Mouse (Mus musculus): ENCODE measurements around the gene Btbd11. TPM values are rescaled to one million over a fixed set of nuclear protein-coding genes. Genes with fewer than 3 reads are reported as not detected.

Gene Btbd11
- polyA plus RNA-seq, 1 experiment from 2014 or later: 1.2 TPM

DNA sequence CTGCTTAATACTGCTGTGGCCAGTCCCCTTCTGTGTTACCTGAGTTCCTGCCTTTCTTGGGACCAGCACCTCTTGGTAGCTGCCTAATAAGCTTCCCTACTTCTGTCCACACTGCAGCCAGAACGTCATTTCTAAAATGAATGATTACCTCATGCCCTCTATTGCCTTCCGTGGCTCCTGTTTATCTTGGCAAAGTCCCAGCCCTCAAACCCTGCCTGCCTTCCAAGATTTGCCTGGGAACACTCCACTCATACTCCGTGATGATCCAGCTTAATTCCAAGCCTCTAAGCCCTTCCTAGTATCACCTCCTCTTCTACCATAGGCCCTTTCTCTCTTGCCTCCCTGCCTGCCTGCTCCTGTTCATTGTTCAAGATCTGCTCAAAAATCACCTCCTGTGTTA lies 94.5 kb downstream of the Btbd11 start:
- Histone ChIP-seq H3K27ac (ENCODE audit: poor library complexity, severe bottlenecking) (no peak overlapping the region), H3K9me3 (replicated peaks) (no peaks in the 10 kb centered on the region), H3K9ac (no peak overlapping the region), H3K4me1 (replicated peaks) (peaks cover 25% of the 10 kb centered on the region), H3K4me3 (no peak overlapping the region), H3K27me3 (replicated peaks) (no peaks in the 10 kb centered on the region), H3K36me3 (no peaks in the 10 kb centered on the region), H3K4me2 (no peak overlapping the region)
- no peak for ATAC-seq (ENCODE audit: insufficient number of reproducible peaks, low FRiP score)
- 10% methylated on average over 3 of the region's 3 CpGs for WGBS

DNA sequence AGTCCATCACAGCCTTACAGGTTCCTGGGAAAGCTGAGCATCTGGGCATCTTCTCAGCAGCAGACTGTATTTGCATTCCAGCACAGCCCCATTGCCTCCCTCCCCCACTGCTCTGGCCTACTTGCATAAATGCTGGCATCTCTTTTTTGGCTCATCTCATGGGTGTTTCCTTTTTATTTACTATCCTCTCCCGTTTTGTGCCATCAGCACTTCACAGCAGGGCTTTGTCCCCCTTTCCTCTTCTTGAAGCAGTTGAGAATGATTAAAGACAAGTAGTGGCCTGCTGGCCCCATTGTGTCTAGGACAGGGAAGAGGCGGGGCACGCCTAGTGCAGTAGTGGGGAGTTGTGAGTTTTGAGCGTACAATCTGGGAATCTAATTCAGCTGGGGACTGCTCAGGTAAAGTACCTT lies 95.5 kb downstream of the Btbd11 start:
- Histone ChIP-seq H3K27ac (ENCODE audit: poor library complexity, severe bottlenecking) (no peak overlapping the region), H3K4me1 (replicated peaks) (peaks cover 25% of the 10 kb centered on the region), H3K4me3 (no peak overlapping the region), H3K4me2 (no peak overlapping the region), H3K9ac (no peak overlapping the region), H3K36me3 (no peaks in the 10 kb centered on the region), H3K27me3 (replicated peaks) (no peaks in the 10 kb centered on the region), H3K9me3 (replicated peaks) (no peaks in the 10 kb centered on the region)
- WGBS: 47% methylated on average over 4 of the region's 4 CpGs
- ATAC-seq (ENCODE audit: insufficient number of reproducible peaks, low FRiP score): no peak

- Histone ChIP-seq H3K9me3 (replicated peaks) (no peaks in the 10 kb centered on the region), H3K27ac (ENCODE audit: poor library complexity, severe bottlenecking) (no peak overlapping the region), H3K27me3 (replicated peaks) (no peaks in the 10 kb centered on the region), H3K4me3 (no peak overlapping the region), H3K36me3 (no peaks in the 10 kb centered on the region), H3K9ac (no peak overlapping the region), H3K4me1 (replicated peaks) (peaks cover 25% of the 10 kb centered on the region), H3K4me2 (no peak overlapping the region)
- no peak for ATAC-seq (ENCODE audit: insufficient number of reproducible peaks, low FRiP score)
- WGBS: 27% methylated on average over 6 of the region's 6 CpGs
These were observed 95.9 kb downstream of the Btbd11 start for GRCm38 (mm10) chr10:85482480-85482879.

DNA sequence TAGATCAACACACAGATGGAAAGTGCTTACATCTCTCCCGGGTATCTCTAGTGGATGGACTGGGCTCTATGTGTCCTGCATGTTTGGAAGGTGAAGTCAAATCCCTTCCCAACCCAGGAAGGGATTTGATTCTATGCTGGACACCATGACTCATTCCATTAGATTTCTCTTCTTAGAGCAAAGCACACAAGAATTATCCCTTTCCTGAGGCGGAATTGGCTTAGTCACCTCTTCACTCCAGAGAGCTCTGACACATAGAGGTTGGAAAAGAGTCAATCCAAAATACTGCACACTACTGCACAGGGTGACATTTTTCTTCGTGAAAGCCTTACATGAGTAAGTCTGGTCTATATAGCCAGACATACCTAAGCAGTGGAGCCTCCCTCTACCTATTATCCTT lies 99.8 kb downstream of the Btbd11 start:
- Histone ChIP-seq H3K27me3 (replicated peaks) (no peaks in the 10 kb centered on the region), H3K4me1 (replicated peaks) (peaks cover 11% of the 10 kb centered on the region), H3K27ac (ENCODE audit: poor library complexity, severe bottlenecking) (no peak overlapping the region), H3K9ac (no peak overlapping the region), H3K4me2 (no peak overlapping the region), H3K36me3 (no peaks in the 10 kb centered on the region), H3K4me3 (no peak overlapping the region), H3K9me3 (replicated peaks) (no peaks in the 10 kb centered on the region)
- ATAC-seq (ENCODE audit: insufficient number of reproducible peaks, low FRiP score): no peak
- 74% methylated on average over 3 of the region's 3 CpGs for WGBS

GRCm38 (mm10) chr10:85492583-85492982 lies 106.0 kb downstream of the Btbd11 start:
- no peak for ATAC-seq (ENCODE audit: insufficient number of reproducible peaks, low FRiP score)
- no peaks in the 10 kb centered on the region for H3K36me3 ChIP-seq

GRCm38 (mm10) chr10:85496358-85496757 lies 109.7 kb downstream of the Btbd11 start:
- Histone ChIP-seq H3K4me3 (no peak overlapping the region), H3K27me3 (replicated peaks) (no peaks in the 10 kb centered on the region), H3K9ac (no peak overlapping the region), H3K9me3 (replicated peaks) (no peaks in the 10 kb centered on the region), H3K4me1 (replicated peaks) (no peaks in the 10 kb centered on the region; the same call in 1 of the 2 replicates), H3K4me2 (no peak overlapping the region), H3K36me3 (no peaks in the 10 kb centered on the region), H3K27ac (ENCODE audit: poor library complexity, severe bottlenecking) (no peak overlapping the region)
- no peak for ATAC-seq (ENCODE audit: insufficient number of reproducible peaks, low FRiP score)
- 87% methylated on average over 8 of the region's 8 CpGs for WGBS

More at GRCm38 (mm10) chr10:85492583-85492982, 106.0 kb downstream of the Btbd11 start:
- Histone ChIP-seq H3K9ac (no peak overlapping the region), H3K27me3 (replicated peaks) (no peaks in the 10 kb centered on the region), H3K4me2 (no peak overlapping the region), H3K4me3 (no peak overlapping the region), H3K27ac (ENCODE audit: poor library complexity, severe bottlenecking) (no peak overlapping the region), H3K9me3 (replicated peaks) (no peaks in the 10 kb centered on the region), H3K4me1 (replicated peaks) (no peaks in the 10 kb centered on the region; the same call in 1 of the 2 replicates)
- WGBS: 85% methylated on average over 2 of the region's 2 CpGs

GRCm38 (mm10) chr10:85496981-85497380 lies 110.4 kb downstream of the Btbd11 start:
- H3K4me3 ChIP-seq: no peak overlapping the region
- no peaks in the 10 kb centered on the region for H3K36me3 ChIP-seq
- 73% methylated on average over 2 of the region's 2 CpGs for WGBS
- no peaks in the 10 kb centered on the region for H3K27me3 ChIP-seq (replicated peaks)
- H3K9ac ChIP-seq: no peak overlapping the region
- H3K4me1 ChIP-seq (replicated peaks): no peaks in the 10 kb centered on the region; the same call in 1 of the 2 replicates
- H3K9me3 ChIP-seq (replicated peaks): no peaks in the 10 kb centered on the region
- H3K27ac ChIP-seq (ENCODE audit: poor library complexity, severe bottlenecking): no peak overlapping the region
- no peak overlapping the region for H3K4me2 ChIP-seq
- ATAC-seq (ENCODE audit: insufficient number of reproducible peaks, low FRiP score): no peak

GRCm38 (mm10) chr10:85497931-85498330 lies 111.3 kb downstream of the Btbd11 start:
- Histone ChIP-seq H3K4me3 (no peak overlapping the region), H3K27me3 (replicated peaks) (no peaks in the 10 kb centered on the region), H3K4me1 (replicated peaks) (no peaks in the 10 kb centered on the region; the same call in 1 of the 2 replicates), H3K9me3 (replicated peaks) (no peaks in the 10 kb centered on the region), H3K27ac (ENCODE audit: poor library complexity, severe bottlenecking) (no peak overlapping the region), H3K36me3 (no peaks in the 10 kb centered on the region), H3K4me2 (no peak overlapping the region), H3K9ac (no peak overlapping the region)
- no peak for ATAC-seq (ENCODE audit: insufficient number of reproducible peaks, low FRiP score)
- 85% methylated on average over 5 of the region's 5 CpGs for WGBS

DNA sequence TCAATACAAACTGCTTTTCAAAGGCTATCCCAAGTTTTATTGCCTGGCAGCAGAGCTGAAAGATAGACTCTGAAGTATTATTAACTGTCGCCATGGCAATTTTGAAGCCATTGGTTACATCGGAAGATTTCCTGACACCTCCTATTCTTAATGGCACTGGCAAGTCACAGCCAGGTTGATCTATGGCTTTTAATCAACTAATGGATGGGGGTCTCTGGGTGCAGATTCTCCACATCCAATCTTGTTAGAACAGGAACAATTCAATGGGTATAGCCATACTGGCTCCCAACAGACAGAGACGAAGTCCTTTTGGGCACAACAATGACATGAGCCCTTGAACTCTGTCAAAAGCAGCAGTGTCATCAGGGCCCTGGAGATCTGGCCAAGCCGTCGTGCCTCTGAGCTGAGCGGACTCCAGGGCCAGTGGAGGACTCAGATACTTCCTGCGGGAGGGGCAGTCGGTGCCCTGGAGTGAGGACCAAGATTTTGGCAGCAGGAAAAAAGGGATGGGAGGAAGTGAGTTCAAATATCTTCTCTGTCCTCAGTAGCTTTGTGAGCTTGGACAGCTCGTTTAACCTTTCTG lies 114.0 kb downstream of the Btbd11 start:
- Histone ChIP-seq H3K4me2 (no peak overlapping the region), H3K36me3 (no peaks in the 10 kb centered on the region), H3K4me1 (replicated peaks) (no peaks in the 10 kb centered on the region), H3K27me3 (replicated peaks) (no peaks in the 10 kb centered on the region), H3K27ac (ENCODE audit: poor library complexity, severe bottlenecking) (no peak overlapping the region), H3K9ac (no peak overlapping the region), H3K9me3 (replicated peaks) (0 out of 2 replicates have a peak, but pooled peaks cover 3% of the 10 kb centered on the region), H3K4me3 (no peak overlapping the region)
- no peak for ATAC-seq (ENCODE audit: insufficient number of reproducible peaks, low FRiP score)
- 72% methylated on average over 9 of the region's 9 CpGs for WGBS

DNA sequence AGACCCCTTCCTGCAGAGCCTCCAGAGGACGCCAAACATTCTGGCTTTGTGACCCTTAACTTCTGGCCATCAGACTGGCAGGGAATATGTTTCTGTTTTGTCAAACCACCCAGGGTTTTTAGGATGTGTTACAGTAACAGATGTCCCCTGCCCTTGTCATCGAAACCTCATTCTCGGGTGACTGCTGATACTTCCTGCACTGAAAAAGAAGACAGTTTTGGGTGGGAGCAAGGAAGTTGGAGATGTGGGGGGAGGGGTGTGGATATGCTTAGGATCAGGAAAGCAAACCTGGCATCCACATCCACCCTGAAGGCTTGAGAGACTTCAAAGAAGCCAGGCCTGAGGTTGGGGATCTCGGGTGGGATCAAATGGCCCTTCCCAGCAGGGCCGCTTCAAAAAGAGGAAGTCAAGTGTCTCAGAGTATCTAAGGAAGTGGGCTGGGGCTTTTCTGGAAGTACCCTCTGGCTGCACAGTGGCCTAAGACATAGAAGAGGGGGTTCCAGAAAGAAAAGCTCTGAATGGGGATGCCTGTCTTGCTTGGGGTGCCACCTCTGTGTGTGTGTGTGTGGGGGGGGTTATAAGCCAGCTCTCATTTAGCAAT lies 115.5 kb downstream of the Btbd11 start:
- WGBS: 44% methylated on average over 5 of the region's 5 CpGs
- Histone ChIP-seq H3K27ac (ENCODE audit: poor library complexity, severe bottlenecking) (no peak overlapping the region), H3K4me3 (no peak overlapping the region)

GRCm38 (mm10) chr10:85502656-85503055 lies 116.0 kb downstream of the Btbd11 start:
- Histone ChIP-seq H3K4me1 (replicated peaks) (no peaks in the 10 kb centered on the region), H3K4me2 (no peak overlapping the region), H3K9me3 (replicated peaks) (0 out of 2 replicates have a peak, but pooled peaks cover 3% of the 10 kb centered on the region), H3K9ac (no peak overlapping the region), H3K27me3 (replicated peaks) (no peaks in the 10 kb centered on the region), H3K4me3 (no peak overlapping the region), H3K36me3 (no peaks in the 10 kb centered on the region), H3K27ac (ENCODE audit: poor library complexity, severe bottlenecking) (no peak overlapping the region)
- ATAC-seq (ENCODE audit: insufficient number of reproducible peaks, low FRiP score): no peak
- 72% methylated on average over 9 of the region's 9 CpGs for whole genome bisulfite sequencing

More for the DNA sequence above, 115.5 kb downstream of the Btbd11 start:
- ATAC-seq (ENCODE audit: insufficient number of reproducible peaks, low FRiP score): no peak
- Histone ChIP-seq H3K4me2 (no peak overlapping the region), H3K4me1 (replicated peaks) (no peaks in the 10 kb centered on the region), H3K9ac (no peak overlapping the region), H3K27me3 (replicated peaks) (no peaks in the 10 kb centered on the region), H3K36me3 (no peaks in the 10 kb centered on the region), H3K9me3 (replicated peaks) (0 out of 2 replicates have a peak, but pooled peaks cover 3% of the 10 kb centered on the region)

All from heart, embryonic 12.5 days (tissue).